Mouse (Mus musculus): Measurements from ENCODE around the gene Copb1.

Copb1 gene

GRCm38 (mm10) chr7:114253885-114254833, at the start of gene Copb1:
Gene Copb1 (minus strand): TSS chr7:114254711.
- DNase-seq (ENCODE audit: low read depth, low spot score), result peak; percentile 92

- peak; percentile 73 for DNase-seq (ENCODE audit: low read depth, low spot score)
These were observed 46.8 kb upstream of the Copb1 start for GRCm38 (mm10) chr7:114301293-114301782.

GRCm38 (mm10) chr7:114300782-114301181, 46.3 kb upstream of the Copb1 start:
- DNase-seq (ENCODE audit: low read depth, low spot score), result no peak

- no peak for DNase-seq (ENCODE audit: low read depth, low spot score)
These were observed 44.7 kb upstream of the Copb1 start for GRCm38 (mm10) chr7:114299247-114299646.

GRCm38 (mm10) chr7:114294698-114295097, 40.2 kb upstream of the Copb1 start:
- no peak for DNase-seq (ENCODE audit: low read depth, low spot score)

- DNase-seq (ENCODE audit: low read depth, low spot score), result no peak
These were observed 39.4 kb upstream of the Copb1 start for GRCm38 (mm10) chr7:114293903-114294302.

GRCm38 (mm10) chr7:114292501-114292971, 38.0 kb upstream of the Copb1 start:
- DNase-seq (ENCODE audit: low read depth, low spot score), result no peak

GRCm38 (mm10) chr7:114291461-114292335, 37.2 kb upstream of the Copb1 start:
- peak; percentile 46 for DNase-seq (ENCODE audit: low read depth, low spot score)

- DNase-seq (ENCODE audit: low read depth, low spot score), result no peak
These were observed 35.6 kb upstream of the Copb1 start for GRCm38 (mm10) chr7:114290078-114290506.

- peak; percentile 49 for DNase-seq (ENCODE audit: low read depth, low spot score)
These were observed 29.9 kb upstream of the Copb1 start for GRCm38 (mm10) chr7:114284296-114284910.

GRCm38 (mm10) chr7:114283006-114283405, 28.5 kb upstream of the Copb1 start:
- no peak for DNase-seq (ENCODE audit: low read depth, low spot score)

GRCm38 (mm10) chr7:114281671-114282070, 27.2 kb upstream of the Copb1 start:
- peak; percentile 81 for DNase-seq (ENCODE audit: low read depth, low spot score)

- peak; percentile 99 for DNase-seq (ENCODE audit: low read depth, low spot score)
These were observed 21.7 kb upstream of the Copb1 start, which contains the start of gene Psma1 for GRCm38 (mm10) chr7:114276005-114276752. Gene Psma1 (minus strand): TSS chr7:114276118.

GRCm38 (mm10) chr7:114275372-114276004, 21.0 kb upstream of the Copb1 start:
- no peak for DNase-seq (ENCODE audit: low read depth, low spot score)

- DNase-seq (ENCODE audit: low read depth, low spot score), result no peak
These were observed 13.9 kb upstream of the Copb1 start for GRCm38 (mm10) chr7:114268446-114268845.

GRCm38 (mm10) chr7:114251684-114252083, 2.8 kb downstream of the Copb1 start:
- DNase-seq (ENCODE audit: low read depth, low spot score), result no peak

- DNase-seq (ENCODE audit: low read depth, low spot score), result no peak
These were observed 20.5 kb downstream of the Copb1 start for GRCm38 (mm10) chr7:114233980-114234379.

- peak; percentile 22 for DNase-seq (ENCODE audit: low read depth, low spot score)
These were observed 21.5 kb downstream of the Copb1 start for GRCm38 (mm10) chr7:114232982-114233381.

GRCm38 (mm10) chr7:114231857-114232256, 22.7 kb downstream of the Copb1 start:
- no peak for DNase-seq (ENCODE audit: low read depth, low spot score)

GRCm38 (mm10) chr7:114226521-114226920, 28.0 kb downstream of the Copb1 start:
- DNase-seq (ENCODE audit: low read depth, low spot score), result no peak
